Mouse (Mus musculus) right cerebral cortex, postnatal 10 days (tissue): Measurements from ENCODE around the gene Hsd17b11.

Experiments used
- DNase-seq, 2 experiments: peaks; one replicate each; pipeline ENCODE4 v3.0.0; 2021; ENCODE audit warnings: low spot score in 2 of 2

The Hsd17b11 gene

GRCm38 (mm10) chr5:104021597-104022378, at the start of gene Hsd17b11:
TSS of gene Hsd17b11 (minus strand) at chr5:104021919.
- DNase-seq = peak; percentile 82 to 83

- peak in 1 of 2 experiments; percentile 12 for DNase-seq
Measured at GRCm38 (mm10) chr5:104071048-104071447, 49.3 kb upstream of the Hsd17b11 start.

GRCm38 (mm10) chr5:104068751-104069150, 47.0 kb upstream of the Hsd17b11 start:
- peak in 1 of 2 experiments; percentile 34 for DNase-seq

DNA sequence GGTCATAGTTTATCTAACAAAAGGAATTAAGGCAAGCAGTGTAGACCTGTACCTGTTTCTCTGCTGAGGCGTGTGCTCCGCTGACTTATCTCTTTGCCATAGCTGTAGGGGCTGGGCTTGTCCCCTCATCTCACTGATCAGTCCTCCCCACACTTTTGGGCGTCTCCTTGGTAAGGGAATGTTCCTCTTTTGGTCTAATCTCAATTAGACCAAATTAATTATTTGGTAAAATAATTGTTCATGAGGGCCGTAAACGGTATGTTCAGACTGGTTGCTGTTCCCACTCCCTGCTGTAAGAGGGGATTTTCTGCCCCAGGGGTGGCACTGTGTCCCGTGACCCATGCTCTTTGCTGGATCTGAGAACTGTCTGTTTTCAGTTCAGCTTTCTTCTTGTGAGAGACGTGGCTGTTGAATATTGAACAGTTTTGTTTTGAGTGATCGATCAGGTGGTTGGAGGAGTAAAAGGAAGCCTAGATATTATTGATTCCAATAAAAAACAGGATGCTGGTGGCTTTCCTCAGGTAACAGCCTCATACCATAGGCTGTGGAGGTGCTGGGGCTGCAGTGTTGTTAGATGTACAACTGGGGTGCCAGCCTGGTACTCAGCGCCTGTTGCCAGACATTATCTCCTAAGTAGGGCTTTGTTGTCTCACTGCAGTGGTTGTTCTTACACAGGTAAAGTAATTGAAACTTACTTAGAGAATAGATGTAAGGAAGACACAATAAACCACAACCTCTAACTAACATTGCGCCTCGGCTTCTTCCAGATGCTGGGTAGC, 41.2 kb upstream of the Hsd17b11 start:
- DNase-seq = peak in 1 of 2 experiments; percentile 10

GRCm38 (mm10) chr5:104061936-104062772, 40.4 kb upstream of the Hsd17b11 start:
- DNase-seq = peak; percentile 63 to 68

- DNase-seq = peak; percentile 41 to 49
Measured at GRCm38 (mm10) chr5:104060429-104060828, 38.7 kb upstream of the Hsd17b11 start.

GRCm38 (mm10) chr5:104059628-104060027, 37.9 kb upstream of the Hsd17b11 start:
- DNase-seq = peak in 1 of 2 experiments; percentile 33

GRCm38 (mm10) chr5:104058021-104058420, 36.3 kb upstream of the Hsd17b11 start:
- DNase-seq = peak in 1 of 2 experiments; percentile 49

DNA sequence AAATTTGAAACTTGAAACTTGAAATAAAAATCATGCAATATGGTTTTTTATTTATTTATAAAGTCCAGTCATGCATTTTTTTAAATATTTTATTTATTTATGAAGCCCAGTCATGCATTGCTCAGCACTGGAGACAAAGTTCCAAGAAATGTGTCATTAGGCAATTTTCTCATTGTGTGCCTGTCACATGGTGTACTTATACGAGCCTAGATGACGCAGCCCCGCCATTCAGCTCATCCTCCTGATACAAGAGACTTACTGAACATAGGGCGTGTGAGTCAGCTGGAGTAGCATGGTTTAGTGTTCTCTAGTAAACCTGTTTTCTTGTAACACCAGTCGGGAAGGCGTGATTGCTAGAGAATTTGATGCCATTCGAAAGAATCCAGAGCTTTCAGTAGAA, 34.6 kb upstream of the Hsd17b11 start:
- peak in 1 of 2 experiments; percentile 9 for DNase-seq

DNA sequence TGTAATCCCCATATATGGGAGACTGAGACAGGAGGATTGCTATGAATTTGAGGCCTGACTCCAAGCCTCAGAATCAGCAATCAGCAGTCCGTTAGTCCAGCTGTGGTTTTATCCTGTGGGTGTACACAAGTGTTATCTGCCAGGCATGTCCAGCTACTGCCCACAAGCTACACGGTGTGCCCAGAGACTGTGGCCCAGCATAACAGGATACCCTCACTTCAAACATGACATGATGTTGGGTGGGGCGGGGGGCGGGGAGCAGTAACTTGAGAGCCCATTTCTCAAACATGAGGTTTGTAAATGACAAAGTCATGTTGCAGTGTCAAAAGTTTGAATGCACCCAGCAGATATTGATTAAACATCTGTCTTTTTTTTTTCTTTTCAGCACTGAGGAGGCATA, 34.1 kb upstream of the Hsd17b11 start:
- peak in 1 of 2 experiments; percentile 5 for DNase-seq

GRCm38 (mm10) chr5:104054938-104055337, 33.2 kb upstream of the Hsd17b11 start:
- peak in 1 of 2 experiments; percentile 14 for DNase-seq

GRCm38 (mm10) chr5:104052956-104053355, 31.2 kb upstream of the Hsd17b11 start:
- peak in 1 of 2 experiments; percentile 27 for DNase-seq

- peak in 1 of 2 experiments; percentile 19 for DNase-seq
Measured at GRCm38 (mm10) chr5:104048139-104048538, 26.4 kb upstream of the Hsd17b11 start.

GRCm38 (mm10) chr5:104047200-104048105, 25.7 kb upstream of the Hsd17b11 start:
- peak in 1 of 2 experiments; percentile 26 for DNase-seq

DNA sequence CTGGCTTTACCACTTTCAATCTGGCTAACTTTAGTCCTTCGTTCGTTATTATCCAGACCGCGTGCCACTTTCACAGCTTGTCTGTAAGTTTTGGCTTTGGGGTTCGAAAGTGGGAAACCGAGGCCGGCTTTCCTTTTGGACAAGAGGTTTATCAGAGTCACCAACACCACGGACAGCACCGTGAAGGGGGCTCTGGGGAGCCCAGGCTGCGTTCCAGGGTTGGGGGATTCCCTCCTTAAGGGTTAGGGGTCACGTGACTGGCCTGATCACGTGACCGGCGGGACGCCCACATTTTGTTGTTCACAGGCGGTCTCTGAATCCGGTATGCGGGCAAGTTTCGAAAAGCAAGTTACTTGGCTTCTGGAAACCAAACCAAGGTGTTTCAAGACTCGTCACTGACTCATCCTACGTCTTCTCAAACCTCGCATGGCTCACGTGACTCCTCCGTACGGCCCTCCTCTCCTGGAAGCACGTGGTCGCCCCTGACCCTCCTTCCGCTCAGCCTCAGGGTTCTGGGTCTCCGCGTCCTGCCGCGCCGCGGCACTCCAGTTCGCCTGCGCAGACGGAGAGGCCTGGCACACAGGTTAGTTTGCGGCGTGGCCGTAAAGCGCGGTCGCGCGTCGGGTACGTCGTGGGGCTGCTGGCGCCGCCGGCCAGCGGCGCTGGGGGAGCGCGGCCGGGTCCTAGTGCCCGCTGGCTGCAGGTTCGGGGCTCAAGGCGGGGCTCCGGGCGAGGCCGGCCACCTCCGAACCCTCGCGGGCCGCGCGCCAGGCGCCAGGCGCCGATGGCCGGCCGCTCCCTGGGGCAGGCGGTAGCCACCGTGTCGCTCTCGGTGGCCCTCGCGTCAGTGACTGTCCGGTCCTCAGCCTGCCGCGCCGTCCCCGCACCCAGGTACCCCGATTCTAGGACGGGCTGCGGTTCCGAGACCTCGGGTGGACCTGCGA, 24.8 kb upstream of the Hsd17b11 start, which contains the start of gene Nudt9:
TSS of gene Nudt9 (plus strand) at position 51 of the 944 bp plus-strand sequence.
- peak; percentile 99 for DNase-seq

- DNase-seq = peak in 1 of 2 experiments; percentile 5
Measured at GRCm38 (mm10) chr5:104043704-104044103, 22.0 kb upstream of the Hsd17b11 start.

GRCm38 (mm10) chr5:104042906-104043305, 21.2 kb upstream of the Hsd17b11 start:
- DNase-seq = peak in 1 of 2 experiments; percentile 21

GRCm38 (mm10) chr5:104039154-104039932, 17.6 kb upstream of the Hsd17b11 start:
- peak in 1 of 2 experiments; percentile 51 for DNase-seq
